Mouse (Mus musculus): ENCODE data around the gene Coq8b. TPM values are rescaled to one million over a fixed set of nuclear protein-coding genes. Genes with fewer than 3 reads are reported as not detected.
A peak's percentile ranks its signal among the peaks of the same experiment; 100 is the strongest.

Coq8b gene
- polyA plus RNA-seq (2015; fragmentation: Nextera tagmentation; extraction: Ambion mirVana) = 16.8 and 18.7 TPM in 2 replicates

DNA sequence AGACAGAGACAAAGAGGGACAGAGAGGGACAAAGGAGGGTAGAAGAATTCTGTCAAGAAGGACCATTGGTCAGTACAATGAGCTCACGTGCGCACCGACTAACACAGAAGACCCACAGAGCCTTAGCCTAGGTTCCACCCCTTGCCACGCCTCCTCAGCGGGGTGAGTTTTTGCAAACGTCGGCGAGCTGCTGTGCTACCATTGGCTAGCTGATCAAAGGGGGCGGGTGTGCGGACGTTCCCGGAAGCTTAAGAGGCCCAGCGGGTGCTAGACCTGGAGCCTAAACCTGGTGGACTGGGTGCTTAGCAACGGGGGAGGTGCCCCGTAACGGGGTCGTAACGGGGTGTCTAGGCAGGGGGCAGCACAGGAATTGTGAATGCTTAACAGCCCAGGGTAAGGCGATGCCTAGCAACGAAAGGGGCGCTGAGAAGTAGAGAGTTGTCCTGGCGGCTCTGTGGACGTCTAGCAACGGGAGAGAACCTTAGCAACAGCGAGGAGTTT lies at the start of gene Coq8b:
Gene Coq8b (plus strand): TSS at position 243 of the 501 bp plus-strand sequence.
- peak; percentile 44 for TF ChIP-seq CTCF (IDR thresholded peaks at IDR 0.05; ENCODE audit: low read depth)
- Histone ChIP-seq H3K9ac (ENCODE audit: low read depth, low read length) (peak within 1 kb of the TSS; percentile 31; the same call in 1 of the 2 replicates), H3K27ac (ENCODE audit: low read depth, low read length) (no peak within 1 kb of the TSS; the same call in 1 of the 2 replicates), H3K27me3 (replicated peaks; ENCODE audit: control insufficient read depth, insufficient read depth, low read length) (no peaks in the 10 kb centered on the region), H3K4me1 (replicated peaks; ENCODE audit: control insufficient read depth, insufficient read depth, low read length) (no peaks in the 10 kb centered on the region), H3K36me3 (ENCODE audit: control insufficient read depth, insufficient read depth) (peaks cover 8% of the 10 kb centered on the region; the same call in 1 of the 2 replicates), H3K4me2 (replicated peaks; ENCODE audit: low read depth) (peak within 1 kb of the TSS; percentile 67), H3K9me3 (ENCODE audit: control insufficient read depth) (no peaks in the 10 kb centered on the region), H3K4me3 (ENCODE audit: low read depth, low read length) (peak within 1 kb of the TSS; percentile 70)
- WGBS = 0% methylated on average over 25 of the region's 25 CpGs
- ATAC-seq = peak; percentile 80

DNA sequence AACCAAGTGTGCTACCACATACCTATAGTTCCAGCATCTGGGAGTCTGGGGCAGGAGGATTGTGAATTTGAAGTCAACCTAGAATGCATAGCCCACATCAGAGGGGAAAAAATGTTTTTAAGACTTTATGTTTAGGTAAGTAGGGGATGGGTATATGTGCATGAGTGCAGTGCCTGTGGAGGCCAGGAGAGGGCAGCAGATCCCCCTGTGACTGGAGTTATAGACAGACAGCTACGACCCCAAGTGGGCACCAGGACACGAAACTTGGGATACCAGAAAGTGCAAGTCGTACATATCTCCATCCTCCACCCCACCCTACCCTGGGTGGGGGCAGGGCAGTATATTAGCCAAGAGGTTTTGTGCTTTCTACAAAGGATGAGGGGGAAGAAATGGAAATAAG lies 47.9 kb upstream of the Coq8b start:
- Histone ChIP-seq H3K4me1 (replicated peaks; ENCODE audit: control insufficient read depth, insufficient read depth, low read length) (no peaks in the 10 kb centered on the region), H3K27ac (ENCODE audit: low read depth, low read length) (no peak overlapping the region), H3K9ac (ENCODE audit: low read depth, low read length) (no peak overlapping the region), H3K9me3 (ENCODE audit: control insufficient read depth) (no peaks in the 10 kb centered on the region), H3K4me2 (replicated peaks; ENCODE audit: low read depth) (no peak overlapping the region), H3K36me3 (ENCODE audit: control insufficient read depth, insufficient read depth) (peaks cover 48% of the 10 kb centered on the region), H3K27me3 (replicated peaks; ENCODE audit: control insufficient read depth, insufficient read depth, low read length) (no peaks in the 10 kb centered on the region), H3K4me3 (ENCODE audit: low read depth, low read length) (no peak overlapping the region)
- peak; percentile 83 for TF ChIP-seq CTCF (IDR thresholded peaks at IDR 0.05; ENCODE audit: low read depth)
- ATAC-seq = no peak
- WGBS = 55% methylated on average over 3 of the region's 3 CpGs

DNA sequence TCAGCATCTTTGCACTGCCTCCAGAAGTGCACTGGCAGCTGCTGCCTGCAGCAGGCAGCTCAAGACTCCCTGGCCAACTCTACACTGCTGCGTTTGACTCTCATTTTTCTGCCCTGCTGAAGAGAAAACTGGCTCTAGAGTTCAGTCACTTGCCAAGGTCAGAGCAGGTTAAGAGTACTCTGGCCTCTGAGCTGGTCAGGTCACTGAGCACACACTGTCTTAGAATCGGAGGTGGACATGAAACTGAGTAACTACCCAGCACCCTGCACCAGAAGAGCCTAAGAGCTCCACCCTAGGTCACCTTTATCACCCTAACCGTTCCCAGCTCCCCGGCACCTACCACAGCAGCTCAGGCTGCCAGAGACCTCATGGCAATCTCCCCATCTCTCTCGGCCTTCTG lies 46.8 kb upstream of the Coq8b start:
- H3K9me3 ChIP-seq (ENCODE audit: control insufficient read depth) = no peaks in the 10 kb centered on the region
- no peak for ATAC-seq
- no peaks in the 10 kb centered on the region for H3K27me3 ChIP-seq (replicated peaks; ENCODE audit: control insufficient read depth, insufficient read depth, low read length)
- peaks cover 58% of the 10 kb centered on the region for H3K36me3 ChIP-seq (ENCODE audit: control insufficient read depth, insufficient read depth)
- 87% methylated on average over 5 of the region's 5 CpGs for WGBS
- no peak overlapping the region for H3K4me3 ChIP-seq (ENCODE audit: low read depth, low read length)
- H3K4me2 ChIP-seq (replicated peaks; ENCODE audit: low read depth) = no peak overlapping the region
- no peak for TF ChIP-seq CTCF (IDR thresholded peaks at IDR 0.05; ENCODE audit: low read depth)
- no peaks in the 10 kb centered on the region for H3K4me1 ChIP-seq (replicated peaks; ENCODE audit: control insufficient read depth, insufficient read depth, low read length)
- no peak overlapping the region for H3K27ac ChIP-seq (ENCODE audit: low read depth, low read length)
- no peak overlapping the region for H3K9ac ChIP-seq (ENCODE audit: low read depth, low read length)

DNA sequence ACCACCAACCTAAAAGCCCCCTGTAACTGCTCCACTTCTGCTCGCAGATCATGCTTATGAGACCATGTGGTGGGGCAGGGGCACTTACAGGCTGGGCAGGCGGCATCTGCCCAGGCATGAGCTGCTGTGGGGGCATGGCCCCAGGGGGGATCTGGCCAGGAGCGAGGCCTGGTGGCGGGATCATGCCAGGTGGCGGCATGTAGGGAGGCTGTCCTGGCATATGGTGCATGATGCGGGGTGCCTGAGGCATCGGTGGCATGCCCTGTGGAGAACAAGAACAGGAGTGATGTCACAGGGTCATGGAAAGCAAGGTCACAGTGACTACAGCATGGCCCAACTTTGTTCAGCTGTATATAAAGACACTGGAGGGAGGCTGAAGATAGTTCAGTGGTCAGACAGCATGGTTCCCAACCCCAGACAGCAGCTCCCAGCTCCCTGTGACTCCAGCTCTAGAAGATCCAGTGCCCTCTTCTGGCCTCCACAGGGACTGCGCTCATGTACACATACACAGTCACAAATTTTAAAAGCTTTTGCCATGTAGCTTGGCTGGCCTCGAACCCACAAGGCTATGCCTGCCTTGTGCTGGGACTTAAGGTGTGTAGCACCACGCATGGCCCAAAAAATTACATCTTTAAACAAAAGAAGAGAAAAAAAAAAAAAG lies 43.4 kb upstream of the Coq8b start:
- H3K36me3 ChIP-seq (ENCODE audit: control insufficient read depth, insufficient read depth) = peaks cover 84% of the 10 kb centered on the region
- H3K27ac ChIP-seq (ENCODE audit: low read depth, low read length) = peak overlapping the region; percentile 11; the same call in 1 of the 2 replicates
- peaks cover under 1% of the 10 kb centered on the region; the same call in 1 of the 2 replicates for H3K4me1 ChIP-seq (replicated peaks; ENCODE audit: control insufficient read depth, insufficient read depth, low read length)
- no peaks in the 10 kb centered on the region for H3K9me3 ChIP-seq (ENCODE audit: control insufficient read depth)
- WGBS = 97% methylated on average over 10 of the region's 10 CpGs
- no peaks in the 10 kb centered on the region for H3K27me3 ChIP-seq (replicated peaks; ENCODE audit: control insufficient read depth, insufficient read depth, low read length)
- TF ChIP-seq CTCF (IDR thresholded peaks at IDR 0.05; ENCODE audit: low read depth) = peak; percentile 49
- ATAC-seq = no peak; the same call in 1 of the 2 replicates
- no peak overlapping the region for H3K4me3 ChIP-seq (ENCODE audit: low read depth, low read length)
- H3K9ac ChIP-seq (ENCODE audit: low read depth, low read length) = no peak overlapping the region
- no peak overlapping the region for H3K4me2 ChIP-seq (replicated peaks; ENCODE audit: low read depth)

DNA sequence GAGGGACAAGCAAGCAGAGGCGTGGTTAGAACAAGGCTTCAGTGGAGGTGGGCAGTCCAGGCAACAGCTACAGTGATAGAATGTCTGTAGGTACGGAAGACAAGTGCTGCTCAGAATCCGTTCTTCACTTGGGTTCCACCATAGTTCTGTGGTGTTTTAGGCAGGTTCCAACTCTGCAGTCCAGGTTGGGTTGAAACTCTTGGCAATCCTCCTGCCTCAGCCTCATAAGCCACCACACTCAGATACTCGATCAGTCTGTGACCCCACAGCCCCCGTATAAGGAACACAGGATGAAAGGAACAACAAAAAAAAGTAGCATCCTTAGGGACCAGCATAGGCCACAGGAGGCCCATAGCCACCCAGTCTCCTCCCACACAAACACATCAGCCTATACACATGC lies 40.4 kb upstream of the Coq8b start:
- TF ChIP-seq CTCF (IDR thresholded peaks at IDR 0.05; ENCODE audit: low read depth) = no peak
- 93% methylated on average over 5 of the region's 5 CpGs for WGBS
- Histone ChIP-seq H3K9ac (ENCODE audit: low read depth, low read length) (no peak overlapping the region), H3K36me3 (ENCODE audit: control insufficient read depth, insufficient read depth) (peaks cover 60% of the 10 kb centered on the region), H3K4me3 (ENCODE audit: low read depth, low read length) (no peak overlapping the region), H3K27ac (ENCODE audit: low read depth, low read length) (no peak overlapping the region), H3K27me3 (replicated peaks; ENCODE audit: control insufficient read depth, insufficient read depth, low read length) (no peaks in the 10 kb centered on the region), H3K9me3 (ENCODE audit: control insufficient read depth) (no peaks in the 10 kb centered on the region), H3K4me2 (replicated peaks; ENCODE audit: low read depth) (no peak overlapping the region), H3K4me1 (replicated peaks; ENCODE audit: control insufficient read depth, insufficient read depth, low read length) (peaks cover 4% of the 10 kb centered on the region; the same call in 1 of the 2 replicates)
- no peak for ATAC-seq

DNA sequence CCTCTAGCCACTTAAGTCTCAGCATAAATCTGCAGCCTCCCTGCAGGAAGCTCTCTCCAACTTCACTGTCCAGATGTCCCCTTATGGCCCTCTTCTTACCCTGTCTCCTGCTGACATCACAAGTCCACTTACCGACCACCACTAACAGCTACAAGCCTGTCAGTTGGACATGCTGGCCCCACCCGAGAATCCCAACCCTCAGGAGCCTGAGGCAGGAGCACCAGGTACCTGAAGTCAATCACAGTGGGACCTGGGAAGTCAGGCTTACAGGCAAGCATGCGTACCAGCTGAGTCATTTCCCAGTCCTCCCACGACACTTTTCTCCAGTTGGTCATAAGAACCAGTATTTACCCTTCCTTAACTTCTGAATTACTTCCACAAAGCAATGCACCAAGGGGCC lies 39.1 kb upstream of the Coq8b start:
- WGBS = 65% methylated on average over 4 of the region's 4 CpGs
- H3K36me3 ChIP-seq (ENCODE audit: control insufficient read depth, insufficient read depth) = peaks cover 49% of the 10 kb centered on the region
- no peak overlapping the region for H3K4me3 ChIP-seq (ENCODE audit: low read depth, low read length)
- TF ChIP-seq CTCF (IDR thresholded peaks at IDR 0.05; ENCODE audit: low read depth) = no peak
- H3K27me3 ChIP-seq (replicated peaks; ENCODE audit: control insufficient read depth, insufficient read depth, low read length) = no peaks in the 10 kb centered on the region
- no peak overlapping the region for H3K4me2 ChIP-seq (replicated peaks; ENCODE audit: low read depth)
- no peaks in the 10 kb centered on the region for H3K9me3 ChIP-seq (ENCODE audit: control insufficient read depth)
- H3K9ac ChIP-seq (ENCODE audit: low read depth, low read length) = no peak overlapping the region
- no peak overlapping the region; the same call in 1 of the 2 replicates for H3K27ac ChIP-seq (ENCODE audit: low read depth, low read length)
- no peak for ATAC-seq
- H3K4me1 ChIP-seq (replicated peaks; ENCODE audit: control insufficient read depth, insufficient read depth, low read length) = peaks cover 4% of the 10 kb centered on the region; the same call in 1 of the 2 replicates

All from intestine, postnatal 0 days (tissue).